Mouse (Mus musculus): ENCODE results near the gene Rasa1.

Gene Rasa1

DNA sequence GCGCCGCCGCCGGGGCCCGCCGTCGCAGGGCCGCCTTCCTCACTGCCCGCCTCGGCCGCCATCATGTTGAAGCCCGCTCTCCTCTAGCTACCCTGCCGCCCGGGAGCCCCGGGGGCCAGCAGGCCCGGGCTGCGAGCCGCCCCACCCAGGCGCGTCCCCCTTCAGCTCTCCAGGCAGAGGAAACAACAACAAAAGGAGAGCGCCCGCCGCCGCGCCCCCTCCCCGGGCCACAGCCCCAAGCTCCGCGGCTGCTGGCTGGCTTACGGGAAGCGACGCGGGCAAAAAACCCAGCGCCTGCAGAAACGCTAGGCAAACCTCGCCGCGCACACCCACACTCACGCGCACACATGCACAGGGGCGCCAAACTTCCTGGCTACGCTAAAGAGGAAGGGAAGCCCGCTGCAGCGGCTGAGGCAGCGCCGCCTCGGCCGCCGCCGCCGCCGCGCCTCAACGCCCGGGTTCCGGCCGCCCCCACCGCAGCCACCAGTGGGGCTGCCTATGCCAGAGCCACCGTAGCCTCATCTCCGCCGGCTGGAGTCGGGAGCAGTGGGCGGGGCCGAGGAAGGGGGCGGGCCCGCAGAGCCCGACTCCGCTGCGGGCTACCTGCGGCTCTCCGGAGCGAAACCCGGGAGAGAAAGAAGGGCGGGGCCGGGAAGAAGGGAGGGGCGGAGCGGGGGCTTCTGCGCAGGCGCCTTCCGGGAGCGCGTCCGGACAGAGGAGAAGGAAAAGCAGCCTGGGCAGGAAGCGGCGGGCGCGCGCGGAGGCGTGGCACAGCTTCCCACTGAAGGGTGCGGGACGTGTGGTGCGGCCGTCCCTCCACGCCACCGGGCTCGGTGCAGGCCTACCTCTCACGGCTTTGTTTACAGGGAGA, at the start of gene Rasa1:
Gene Rasa1 (minus strand): TSS at position 288 of the 871 bp plus-strand sequence.
- peak; percentile 95 to 96 for DNase-seq (ENCODE audit: low spot score in 2 of 2)

GRCm38 (mm10) chr13:85311547-85311946, 22.6 kb upstream of the Rasa1 start:
- DNase-seq (ENCODE audit: low spot score in 2 of 2), result no peak

- peak; percentile 54 to 75 for DNase-seq (ENCODE audit: low spot score in 2 of 2)
Measured at GRCm38 (mm10) chr13:85310968-85311367, 22.0 kb upstream of the Rasa1 start.

- DNase-seq (ENCODE audit: low spot score in 2 of 2), result no peak
Measured at GRCm38 (mm10) chr13:85310483-85310882, 21.6 kb upstream of the Rasa1 start.

GRCm38 (mm10) chr13:85306039-85306438, 17.1 kb upstream of the Rasa1 start:
- DNase-seq (ENCODE audit: low spot score in 2 of 2), result no peak

- no peak for DNase-seq (ENCODE audit: low spot score in 2 of 2)
Measured at GRCm38 (mm10) chr13:85290651-85291050, 1.7 kb upstream of the Rasa1 start.

GRCm38 (mm10) chr13:85288574-85288842, 422 bp downstream of the Rasa1 start:
- no peak for DNase-seq (ENCODE audit: low spot score in 2 of 2)

- DNase-seq (ENCODE audit: low spot score in 2 of 2), result peak; percentile 45 to 57
Measured at GRCm38 (mm10) chr13:85287876-85288573, 905 bp downstream of the Rasa1 start.

DNA sequence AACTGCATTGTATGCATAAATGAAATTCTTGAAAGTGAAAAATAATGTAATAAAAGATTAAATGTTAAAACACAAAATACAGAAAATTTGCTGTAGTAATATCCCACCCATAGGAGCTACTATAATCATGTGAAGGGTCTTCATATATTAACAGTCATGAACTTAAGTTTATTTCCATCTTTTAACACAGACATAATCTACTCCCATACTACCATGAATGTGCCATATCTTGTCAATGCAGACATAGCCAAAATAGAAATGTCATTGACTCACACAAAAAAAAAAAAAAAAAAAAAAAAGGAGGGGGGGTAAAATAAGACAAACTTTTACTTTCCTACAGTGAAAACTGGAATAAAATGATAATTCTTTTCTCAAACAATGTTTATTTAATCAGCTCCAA, 6.3 kb downstream of the Rasa1 start:
- no peak for DNase-seq (ENCODE audit: low spot score in 2 of 2)

DNA sequence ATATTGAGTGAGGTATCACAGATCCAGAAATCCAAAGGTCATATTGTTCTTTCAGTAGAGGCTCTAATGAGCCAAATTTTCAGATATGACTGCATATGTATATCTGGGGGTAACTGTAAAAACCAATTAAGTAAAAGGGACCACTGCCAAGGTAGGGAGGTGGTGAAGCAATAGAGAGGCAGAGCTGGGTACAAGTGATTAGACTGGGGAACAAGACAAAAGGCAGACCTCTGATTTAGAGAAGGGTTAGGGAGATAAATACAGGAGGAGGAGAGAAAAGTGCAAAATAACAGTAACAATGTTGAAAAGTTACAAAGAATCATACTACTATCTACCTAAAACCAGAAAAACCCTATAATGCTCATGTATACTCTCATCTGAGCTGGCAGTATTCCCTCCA, 10.0 kb downstream of the Rasa1 start:
- no peak for DNase-seq (ENCODE audit: low spot score in 2 of 2)

DNA sequence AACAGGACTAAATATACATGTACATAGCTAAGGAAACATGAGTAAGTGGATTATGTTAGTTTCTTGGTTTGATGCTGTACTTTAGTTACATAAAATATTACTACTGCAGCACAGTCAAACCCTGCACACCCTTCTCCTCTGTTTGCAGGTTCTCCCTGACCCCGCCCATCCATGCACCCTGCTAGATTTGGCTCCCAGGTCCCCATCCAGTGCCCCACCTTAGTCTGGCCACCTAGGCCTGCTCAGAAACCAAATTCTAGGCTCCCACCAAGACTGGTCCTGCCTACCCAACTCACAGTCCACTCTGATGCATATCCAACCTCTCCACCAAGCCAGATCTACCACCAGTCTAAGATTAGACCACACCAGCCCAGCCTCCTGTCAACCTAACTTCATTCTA, 14.4 kb downstream of the Rasa1 start:
- DNase-seq (ENCODE audit: low spot score in 2 of 2), result no peak

DNA sequence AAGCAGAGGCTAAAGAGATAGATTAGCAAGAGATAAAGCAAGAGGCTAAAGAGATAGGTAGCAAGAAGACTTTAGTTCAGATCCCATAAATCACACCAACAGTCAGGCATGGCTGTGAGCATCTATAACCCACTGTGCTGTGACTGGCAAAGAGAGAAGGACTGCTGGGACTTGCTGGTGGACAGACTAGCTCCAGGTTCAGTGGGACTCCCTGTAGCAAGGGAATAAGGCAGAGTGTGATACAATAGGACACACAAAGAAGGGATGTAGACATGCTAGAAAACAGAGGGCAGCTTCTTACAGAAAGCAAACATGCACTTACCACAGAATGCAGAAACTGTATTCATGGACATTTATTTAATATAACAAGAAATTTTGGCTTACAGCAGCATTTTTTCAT, 15.1 kb downstream of the Rasa1 start:
- no peak for DNase-seq (ENCODE audit: low spot score in 2 of 2)

- DNase-seq (ENCODE audit: low spot score in 2 of 2), result no peak
Measured at GRCm38 (mm10) chr13:85238760-85239159, 50.2 kb downstream of the Rasa1 start.

- DNase-seq (ENCODE audit: low spot score in 2 of 2), result no peak
Measured at GRCm38 (mm10) chr13:85218656-85219055, 70.3 kb downstream of the Rasa1 start.

DNA sequence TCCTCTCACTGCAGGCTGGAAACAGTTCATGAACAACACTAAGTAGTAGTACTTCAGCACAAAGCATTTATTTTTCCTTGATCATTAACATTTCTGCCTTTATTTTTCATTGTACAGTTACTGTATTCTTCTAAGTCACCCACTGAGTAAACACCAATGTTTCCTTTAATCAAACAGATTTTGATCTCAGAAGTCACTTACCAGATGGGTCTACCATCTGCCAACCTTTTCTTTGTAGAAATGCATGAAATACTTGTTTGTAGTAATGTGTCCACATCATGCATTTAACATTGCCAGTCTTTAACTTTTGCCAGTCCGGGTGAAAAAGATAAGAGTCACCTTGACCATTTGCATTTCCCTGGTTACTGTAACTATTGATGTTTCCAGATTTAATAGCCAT, 78.6 kb downstream of the Rasa1 start:
- no peak for DNase-seq (ENCODE audit: low spot score in 2 of 2)

- no peak for DNase-seq (ENCODE audit: low spot score in 2 of 2)
Measured at GRCm38 (mm10) chr13:85208656-85209055, 80.3 kb downstream of the Rasa1 start.

DNA sequence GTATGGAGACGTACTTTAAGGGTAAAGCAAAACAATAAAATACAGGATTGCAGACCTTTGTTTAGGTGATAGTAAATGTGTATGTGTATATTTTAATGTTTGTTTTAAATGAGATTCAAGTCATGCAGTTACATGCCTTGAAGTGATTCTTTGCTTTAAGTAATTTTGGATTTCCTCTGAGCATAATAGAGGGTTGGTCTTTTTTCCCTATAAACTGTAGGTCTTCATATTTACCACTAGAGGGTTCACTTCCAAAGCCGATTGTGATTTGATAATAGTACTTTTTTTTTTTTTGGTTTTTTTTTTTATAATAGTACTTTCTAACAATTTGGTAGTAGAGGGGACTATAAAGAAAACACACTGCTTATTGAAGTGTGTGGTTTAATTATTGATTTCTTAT, 81.4 kb downstream of the Rasa1 start:
- no peak for DNase-seq (ENCODE audit: low spot score in 2 of 2)

GRCm38 (mm10) chr13:85191253-85191652, 97.7 kb downstream of the Rasa1 start:
- DNase-seq (ENCODE audit: low spot score in 2 of 2), result no peak

GRCm38 (mm10) chr13:85189644-85190121, 99.2 kb downstream of the Rasa1 start:
- no peak for DNase-seq (ENCODE audit: low spot score in 2 of 2)

GRCm38 (mm10) chr13:85188903-85189643, 99.9 kb downstream of the Rasa1 start, which contains the start of gene Ccnh:
Ccnh (plus strand) TSS chr13:85189408.
- peak; percentile 96 for DNase-seq (ENCODE audit: low spot score in 2 of 2)
